Mouse (Mus musculus): ENCODE data around the gene Zdhhc5.

GRCm38 (mm10) chr2:84716423-84717355 is 1.7 kb upstream of the Zdhhc5 start:
- TF ChIP-seq CTCF (conservative IDR thresholded peaks at IDR 0.05; ENCODE audit: insufficient read depth, insufficient read length, low read depth, low read length) = no peak
- TF ChIP-seq POLR2A (IDR thresholded peaks at IDR 0.05; ENCODE audit: low read depth, low read length) = no peak
